Mouse (Mus musculus): ENCODE data around the gene Cxcr1.
"Not testable (repeated sequence)": the region's sequence is repeated elsewhere in the genome, so short reads cannot be mapped to it uniquely, and the experiment has no call there.

Cxcr1 gene

GRCm38 (mm10) chr1:74197726-74198470 is 3.5 kb upstream of the Cxcr1 start:
- no peak for ATAC-seq (ENCODE audit: insufficient number of reproducible peaks, low FRiP score, low TSS enrichment)

GRCm38 (mm10) chr1:74196621-74197419 is 2.4 kb upstream of the Cxcr1 start:
- ATAC-seq (ENCODE audit: insufficient number of reproducible peaks, low FRiP score, low TSS enrichment) = no peak

- ATAC-seq (ENCODE audit: insufficient number of reproducible peaks, low FRiP score, low TSS enrichment) = no peak
These were observed 1.5 kb upstream of the Cxcr1 start for GRCm38 (mm10) chr1:74195961-74196360.

GRCm38 (mm10) chr1:74192711-74193110 is 1.7 kb downstream of the Cxcr1 start:
- no peak for ATAC-seq (ENCODE audit: insufficient number of reproducible peaks, low FRiP score, low TSS enrichment)

- no peak for ATAC-seq (ENCODE audit: insufficient number of reproducible peaks, low FRiP score, low TSS enrichment)
These were observed 4.0 kb downstream of the Cxcr1 start for GRCm38 (mm10) chr1:74190471-74190870.

- ATAC-seq (ENCODE audit: insufficient number of reproducible peaks, low FRiP score, low TSS enrichment) = no peak
These were observed 11.4 kb downstream of the Cxcr1 start for GRCm38 (mm10) chr1:74183006-74183405.

GRCm38 (mm10) chr1:74181462-74181861 is 13.0 kb downstream of the Cxcr1 start:
- ATAC-seq (ENCODE audit: insufficient number of reproducible peaks, low FRiP score, low TSS enrichment) = no peak

- no peak for ATAC-seq (ENCODE audit: insufficient number of reproducible peaks, low FRiP score, low TSS enrichment)
These were observed 14.6 kb downstream of the Cxcr1 start for GRCm38 (mm10) chr1:74179624-74180408.

- no peak for ATAC-seq (ENCODE audit: insufficient number of reproducible peaks, low FRiP score, low TSS enrichment)
These were observed 15.8 kb downstream of the Cxcr1 start for GRCm38 (mm10) chr1:74178618-74179017.

- no peak for ATAC-seq (ENCODE audit: insufficient number of reproducible peaks, low FRiP score, low TSS enrichment)
These were observed 18.7 kb downstream of the Cxcr1 start for GRCm38 (mm10) chr1:74175731-74176130.

- no peak for ATAC-seq (ENCODE audit: insufficient number of reproducible peaks, low FRiP score, low TSS enrichment)
These were observed 21.7 kb downstream of the Cxcr1 start for GRCm38 (mm10) chr1:74172722-74173121.

- ATAC-seq (ENCODE audit: insufficient number of reproducible peaks, low FRiP score, low TSS enrichment) = no peak
These were observed 24.7 kb downstream of the Cxcr1 start for GRCm38 (mm10) chr1:74169721-74170120.

GRCm38 (mm10) chr1:74167136-74167535 is 27.3 kb downstream of the Cxcr1 start:
- no peak for ATAC-seq (ENCODE audit: insufficient number of reproducible peaks, low FRiP score, low TSS enrichment)

GRCm38 (mm10) chr1:74160036-74160435 is 34.4 kb downstream of the Cxcr1 start:
- no peak for ATAC-seq (ENCODE audit: insufficient number of reproducible peaks, low FRiP score, low TSS enrichment)

GRCm38 (mm10) chr1:74159613-74160012 is 34.8 kb downstream of the Cxcr1 start:
- ATAC-seq (ENCODE audit: insufficient number of reproducible peaks, low FRiP score, low TSS enrichment) = not testable (repeated sequence)

- no peak for ATAC-seq (ENCODE audit: insufficient number of reproducible peaks, low FRiP score, low TSS enrichment)
These were observed 38.0 kb downstream of the Cxcr1 start for GRCm38 (mm10) chr1:74156381-74156910.

GRCm38 (mm10) chr1:74155435-74156012 is 38.9 kb downstream of the Cxcr1 start:
- no peak for ATAC-seq (ENCODE audit: insufficient number of reproducible peaks, low FRiP score, low TSS enrichment)

- ATAC-seq (ENCODE audit: insufficient number of reproducible peaks, low FRiP score, low TSS enrichment) = no peak
These were observed 40.8 kb downstream of the Cxcr1 start, which contains the start of gene Cxcr2 for GRCm38 (mm10) chr1:74153461-74154184. Gene Cxcr2, plus strand, starts transcription at chr1:74153989.

GRCm38 (mm10) chr1:74151091-74151490 is 43.3 kb downstream of the Cxcr1 start:
- no peak for ATAC-seq (ENCODE audit: insufficient number of reproducible peaks, low FRiP score, low TSS enrichment)

- no peak for ATAC-seq (ENCODE audit: insufficient number of reproducible peaks, low FRiP score, low TSS enrichment)
These were observed 44.3 kb downstream of the Cxcr1 start for GRCm38 (mm10) chr1:74150101-74150500.

Measured in cerebellum, adult (tissue).